Mouse (Mus musculus) liver, embryonic 14.5 days (tissue): ENCODE measurements at regions not wholly inside any gene's neighbourhood (a gene's known extent, or its start where the extent isn't known, plus 50 kb on each side); places are given as distances from the start of the nearest gene placed in this dataset.

ENCODE experiments used
- CTCF ChIP-seq: IDR thresholded peaks from 2 replicates; pipeline ENCODE4 v1.5.1; 2016; ENCODE audit warnings: antibody characterized with exemption, low read depth, control low read depth
- EP300 ChIP-seq: IDR thresholded peaks from 2 replicates; pipeline ENCODE4 v1.6.1; 2016; ENCODE audit warnings: antibody characterized with exemption, low read depth

- TF ChIP-seq CTCF (no peak), EP300 (no peak)
Measured at GRCm38 (mm10) chr12:15985649-15986048, 168.9 kb upstream of the Trib2 start.
